Mouse (Mus musculus) layer of hippocampus, adult 18-20 months (tissue): Measurements from ENCODE around the gene Map3k4. TPM values are rescaled to one million over a fixed set of nuclear protein-coding genes. Genes with fewer than 3 reads are reported as not detected.
"Not testable (repeated sequence)": the region's sequence is repeated elsewhere in the genome, so short reads cannot be mapped to it uniquely, and the experiment has no call there.

Experiments used
- DNase-seq, 2 experiments: peaks; one replicate each; pipeline ENCODE4 v3.0.0; 2022; ENCODE audit warnings: low spot score in 2 of 2
- total RNA-seq, 2 experiments: library from RNA; stranded (reverse); gene quantifications; 2 replicates each; pipeline ENCODE4 v1.2.3; 2021

Map3k4 gene
- total RNA-seq, 2 experiments from 2014 or later: 64.3 to 65.9 TPM

GRCm38 (mm10) chr17:12307251-12308135, 11.1 kb downstream of the Map3k4 start:
- no peak for DNase-seq

GRCm38 (mm10) chr17:12304658-12305057, 13.9 kb downstream of the Map3k4 start:
- no peak for DNase-seq

- no peak for DNase-seq
Measured at GRCm38 (mm10) chr17:12300896-12301706, 17.5 kb downstream of the Map3k4 start.

- DNase-seq: no peak
Measured at GRCm38 (mm10) chr17:12300127-12300675, 18.4 kb downstream of the Map3k4 start.

- DNase-seq: no peak
Measured at GRCm38 (mm10) chr17:12299371-12299770, 19.2 kb downstream of the Map3k4 start.

GRCm38 (mm10) chr17:12297978-12298377, 20.6 kb downstream of the Map3k4 start:
- no peak for DNase-seq

GRCm38 (mm10) chr17:12297292-12297691, 21.3 kb downstream of the Map3k4 start:
- peak in 1 of 2 experiments; percentile 24 for DNase-seq

GRCm38 (mm10) chr17:12295926-12296325, 22.7 kb downstream of the Map3k4 start:
- not testable (repeated sequence) for DNase-seq

- DNase-seq: no peak
Measured at GRCm38 (mm10) chr17:12294424-12294823, 24.2 kb downstream of the Map3k4 start.

GRCm38 (mm10) chr17:12293571-12293970, 25.0 kb downstream of the Map3k4 start:
- DNase-seq: no peak

GRCm38 (mm10) chr17:12292877-12293276, 25.7 kb downstream of the Map3k4 start:
- no peak for DNase-seq

GRCm38 (mm10) chr17:12292356-12292755, 26.2 kb downstream of the Map3k4 start:
- DNase-seq: no peak

GRCm38 (mm10) chr17:12291151-12291550, 27.4 kb downstream of the Map3k4 start:
- DNase-seq: no peak

- peak in 1 of 2 experiments; percentile 47 for DNase-seq
Measured at GRCm38 (mm10) chr17:12290735-12291134, 27.9 kb downstream of the Map3k4 start.

- not testable (repeated sequence) for DNase-seq
Measured at GRCm38 (mm10) chr17:12289836-12290235, 28.8 kb downstream of the Map3k4 start.

GRCm38 (mm10) chr17:12288871-12289270, 29.7 kb downstream of the Map3k4 start:
- DNase-seq: no peak

- DNase-seq: no peak
Measured at GRCm38 (mm10) chr17:12279810-12280209, 38.8 kb downstream of the Map3k4 start.

GRCm38 (mm10) chr17:12278073-12278472, 40.5 kb downstream of the Map3k4 start:
- no peak for DNase-seq

GRCm38 (mm10) chr17:12277297-12277696, 41.3 kb downstream of the Map3k4 start:
- no peak for DNase-seq

GRCm38 (mm10) chr17:12276496-12277200, 41.9 kb downstream of the Map3k4 start:
- DNase-seq: no peak

- no peak for DNase-seq
Measured at GRCm38 (mm10) chr17:12275756-12276155, 42.8 kb downstream of the Map3k4 start.
